Mouse (Mus musculus) E14TG2a.4 (cell line): ENCODE data around the gene Hapln4.

Experiments used
- CTCF ChIP-seq: conservative IDR thresholded peaks from 2 replicates; pipeline ENCODE4 v1.5.1; 2014; ENCODE audit warnings: low read length
- NANOG ChIP-seq: IDR thresholded peaks from 2 replicates; pipeline ENCODE4 v1.6.1; 2014; ENCODE audit warnings: borderline replicate concordance, low read length, mixed read lengths

- peak; percentile 40 for TF ChIP-seq CTCF
- TF ChIP-seq NANOG, result no peak
Measured at GRCm38 (mm10) chr8:70087836-70088650, 4.8 kb downstream of the Hapln4 start.
